In genomic region chr15:13172365-13173070, GRCm38 (mm10) we compare ENCODE assay signal across 8 mouse cellular contexts. TPM values are rescaled to one million over a fixed set of nuclear protein-coding genes. Genes with fewer than 3 reads are reported as not detected.
A peak's percentile ranks its signal among the peaks of the same experiment; 100 is the strongest.
DNase-seq lines count a peak whose midpoint lies in the region; ATAC-seq lines count a peak whose summit lies in the region.

No protein-coding gene starts in this region.

- H3K4me3 ChIP-seq in hindbrain, embryonic 10.5 days = peak overlapping the region; percentile 78
- peak overlapping the region; percentile 49 for H3K4me3 ChIP-seq in liver, embryonic 11.5 days (ENCODE audit: low read depth, low read length)

- H3K4me2 ChIP-seq in liver, embryonic 11.5 days = peak overlapping the region; percentile 73

- peaks cover 35% of the 10 kb centered on the region for H3K27me3 ChIP-seq in hindbrain, embryonic 10.5 days (ENCODE audit: insufficient read depth, poor library complexity, severe bottlenecking)
- peaks cover 44% of the 10 kb centered on the region for H3K27me3 ChIP-seq in liver, embryonic 11.5 days (replicated peaks; ENCODE audit: control insufficient read depth, insufficient read depth, low read length)

- intact Hi-C loops in left cerebral cortex, postnatal 36 days (cut with DNase I) = loop anchor here (5.0 to 10.0 kb wide), 6 partner anchors 35 to 682 kb away; no protein-coding TSS in a partner anchor
- intact Hi-C loops in left cerebral cortex, postnatal 4 days (cut with DNase I) = loop anchor here (10.0 kb wide), 1 partner anchor 88 kb away; no protein-coding TSS in a partner anchor

- peaks cover 25% of the 10 kb centered on the region for H3K4me1 ChIP-seq in hindbrain, embryonic 10.5 days (replicated peaks)
- H3K4me1 ChIP-seq in liver, embryonic 11.5 days (replicated peaks; ENCODE audit: control insufficient read depth, insufficient read depth, low read length) = no peaks in the 10 kb centered on the region

- WGBS in hindbrain, embryonic 10.5 days = under 1% methylated on average over 26 of the region's 26 CpGs
- 2% methylated on average over 26 of the region's 26 CpGs for WGBS in liver, embryonic 11.5 days

- peak overlapping the region; percentile 95 for H3K27ac ChIP-seq in hindbrain, embryonic 10.5 days
- no peak overlapping the region for H3K27ac ChIP-seq in liver, embryonic 11.5 days (ENCODE audit: low read depth, low read length)

- no peak for ATAC-seq in liver, embryonic 11.5 days (replicated peaks; ENCODE audit: low FRiP score)

- DNase-seq in left cerebral cortex, postnatal 36 days (ENCODE audit: low spot score in 2 of 2) = peak; percentile 39 to 43
- DNase-seq in left cerebral cortex, postnatal 4 days = no peak
- peak; percentile 45 for DNase-seq in embryo, embryonic 10 days (ENCODE audit: low spot score)
- peak; percentile 58 for DNase-seq in hindbrain, embryonic 10.5 days (ENCODE audit: low spot score)
- no peak for DNase-seq in liver, embryonic 11.5 days (ENCODE audit: low spot score)
- DNase-seq in right cerebral cortex, postnatal 25 days = peak; percentile 19
- DNase-seq in thymus, postnatal 25 days = no peak
- no peak for DNase-seq in spleen, postnatal 10 days (ENCODE audit: low spot score in 2 of 2)

- no peaks in the 10 kb centered on the region for H3K36me3 ChIP-seq in hindbrain, embryonic 10.5 days
- no peaks in the 10 kb centered on the region for H3K36me3 ChIP-seq in liver, embryonic 11.5 days (ENCODE audit: control insufficient read depth, insufficient read depth, low read length)

- no peaks in the 10 kb centered on the region for H3K9me3 ChIP-seq in hindbrain, embryonic 10.5 days
- no peaks in the 10 kb centered on the region for H3K9me3 ChIP-seq in liver, embryonic 11.5 days (ENCODE audit: control insufficient read depth, low read length)

- H3K9ac ChIP-seq in liver, embryonic 11.5 days (ENCODE audit: low read depth, low read length) = no peak overlapping the region

RNA-seq across cellular contexts. Expression of gene Cdh6, which starts 1.0 kb away (rescaled TPM):
- total RNA-seq in left cerebral cortex, postnatal 36 days (2021) = 10 to 100 TPM; 26.5 to 27.9 TPM
- total RNA-seq in left cerebral cortex, postnatal 4 days (2021) = 10 to 100 TPM; 41.6 to 47.7 TPM
- polyA plus RNA-seq in hindbrain, embryonic 10.5 days (2016; fragmentation: Nextera tagmentation; extraction: Ambion mirVana) = 11.2 and 18.6 TPM in 2 replicates
- polyA plus RNA-seq in liver, embryonic 11.5 days (2014; fragmentation: Nextera tagmentation; extraction: Ambion mirVana) = 0.83 and 0.92 TPM in 2 replicates

Comparison
In these comparisons a context has a peak if more than half of its experiments do, and no peak if none do; other contexts are left out.
1. DNase-seq: peak in left cerebral cortex, postnatal 36 days (2 of 2), embryo, embryonic 10 days (single experiment), hindbrain, embryonic 10.5 days (single experiment) and right cerebral cortex, postnatal 25 days (single experiment); none in left cerebral cortex, postnatal 4 days (single experiment), liver, embryonic 11.5 days (single experiment), thymus, postnatal 25 days (single experiment) and spleen, postnatal 10 days (0 of 2).